Mouse (Mus musculus) G1E (cell line): Measurements from ENCODE around the gene Dguok.

Experiments
- CTCF ChIP-seq: IDR thresholded peaks from 2 replicates; pipeline ENCODE4 v1.5.1; 2012; ENCODE audit warnings: low read depth, low read length, inconsistent platforms, mixed read lengths
- GATA1 ChIP-seq: IDR thresholded peaks from 2 replicates; pipeline ENCODE4 v1.6.1; 2012; ENCODE audit warnings: borderline replicate concordance, low read length, inconsistent platforms, mixed read lengths
- GATA2 ChIP-seq: IDR thresholded peaks from 2 replicates; pipeline ENCODE4 v1.6.1; 2012; ENCODE audit warnings: low read depth, low read length, inconsistent platforms, borderline replicate concordance
- POLR2AphosphoS5 ChIP-seq: IDR thresholded peaks from 2 replicates; pipeline ENCODE4 v1.6.1; 2012; ENCODE audit warnings: low read depth, low read length, inconsistent platforms; ENCODE audit not compliant: insufficient replicate concordance
- TAL1 ChIP-seq: conservative IDR thresholded peaks from 2 replicates; pipeline ENCODE4 v1.6.1; 2012; ENCODE audit warnings: low read depth, low read length, inconsistent platforms, mixed read lengths

- no peak for TF ChIP-seq CTCF
- TF ChIP-seq TAL1 = no peak
- no peak for TF ChIP-seq GATA1
- no peak for TF ChIP-seq POLR2AphosphoS5
- TF ChIP-seq GATA2 = no peak
Measured at GRCm38 (mm10) chr6:83437802-83438201, 69.0 kb downstream of the Dguok start.
